Mouse (Mus musculus) liver, embryonic 18 days (tissue): ENCODE results near the gene Nt5c. TPM values are rescaled to one million over a fixed set of nuclear protein-coding genes. Genes with fewer than 3 reads are reported as not detected.

Experiments
- polyA plus RNA-seq: library from polyadenylated mRNA; depleted of rRNA; stranded (reverse); fragments of >200 nt; gene quantifications from 2 replicates; pipeline ENCODE4 v1.2.3, GENCODE M21; 2012; rRNA removed

The Nt5c gene
- polyA plus RNA-seq: 24.7 and 29.0 TPM in 2 replicates

DNA sequence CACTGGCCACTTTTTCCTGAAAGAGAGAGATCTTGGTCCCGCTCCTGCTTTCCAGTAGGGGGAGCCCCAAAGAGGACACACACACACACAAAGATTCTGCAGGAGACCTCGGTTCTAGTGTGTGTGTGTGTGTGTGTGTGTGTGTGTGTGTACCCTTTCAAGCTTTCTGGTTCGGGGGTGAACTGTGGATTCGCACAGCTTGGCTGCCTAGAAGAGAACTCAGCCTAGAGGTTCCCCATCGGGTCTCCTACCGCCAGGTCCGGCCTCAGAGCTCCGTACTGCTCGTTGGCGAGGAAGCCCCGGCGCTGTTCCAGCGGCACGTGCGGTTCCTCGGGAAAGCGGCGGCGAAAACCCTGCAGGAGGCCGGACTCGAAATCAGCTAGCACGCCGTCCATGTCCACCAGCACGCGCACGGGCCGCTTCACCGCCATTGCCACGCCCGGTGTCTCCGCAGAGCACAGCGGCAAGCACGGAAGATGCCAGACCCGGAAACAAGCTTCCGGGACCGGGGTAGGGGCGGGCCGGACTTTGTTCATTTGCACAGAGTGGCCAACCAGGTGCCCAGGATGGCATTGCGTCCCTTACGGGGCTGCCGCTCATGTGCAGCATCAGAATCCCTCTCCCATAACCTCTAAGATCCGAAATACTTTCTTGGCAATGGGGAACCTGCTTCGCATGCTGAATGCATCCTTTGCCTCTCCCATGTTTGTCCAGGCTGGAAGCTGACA lies at the start of gene Nt5c:
TSS of gene Nt5c (minus strand) at position 507 of the 728 bp plus-strand sequence.

DNA sequence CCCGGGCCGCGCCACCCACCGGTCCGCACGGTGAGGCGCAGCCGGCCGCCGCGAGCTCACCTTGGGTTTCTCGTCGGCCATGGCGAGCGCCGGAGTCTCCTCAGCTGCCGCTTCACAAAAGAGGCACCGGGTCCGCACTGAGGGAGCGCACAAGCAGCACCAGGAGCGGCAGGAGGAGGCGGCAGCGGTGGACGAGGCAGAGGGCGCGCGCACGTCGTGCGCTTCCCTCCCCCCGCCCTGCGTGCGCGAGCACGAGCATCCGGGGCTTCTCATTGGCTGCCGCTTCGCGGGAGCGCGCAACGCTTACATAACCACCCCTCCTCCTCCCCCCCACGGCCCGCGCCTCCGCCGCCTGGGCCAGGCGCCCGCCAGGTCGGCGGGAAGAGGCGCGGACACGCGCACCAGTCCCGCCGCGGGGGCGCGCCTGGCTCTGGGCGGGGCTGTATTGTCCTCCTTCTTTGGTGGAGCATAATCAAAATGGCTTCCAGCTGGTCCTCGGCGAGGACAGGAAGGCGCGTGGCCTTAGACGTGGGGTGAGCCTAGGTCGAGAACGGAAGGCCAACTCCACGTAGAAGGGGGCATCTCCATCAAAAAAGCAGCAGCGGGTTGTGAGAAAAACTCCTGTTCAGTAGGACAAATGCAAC lies 44.5 kb upstream of the Nt5c start, which contains the start of gene Sumo2:
TSS of gene Sumo2 (minus strand) at position 239 of the 644 bp plus-strand sequence.

DNA sequence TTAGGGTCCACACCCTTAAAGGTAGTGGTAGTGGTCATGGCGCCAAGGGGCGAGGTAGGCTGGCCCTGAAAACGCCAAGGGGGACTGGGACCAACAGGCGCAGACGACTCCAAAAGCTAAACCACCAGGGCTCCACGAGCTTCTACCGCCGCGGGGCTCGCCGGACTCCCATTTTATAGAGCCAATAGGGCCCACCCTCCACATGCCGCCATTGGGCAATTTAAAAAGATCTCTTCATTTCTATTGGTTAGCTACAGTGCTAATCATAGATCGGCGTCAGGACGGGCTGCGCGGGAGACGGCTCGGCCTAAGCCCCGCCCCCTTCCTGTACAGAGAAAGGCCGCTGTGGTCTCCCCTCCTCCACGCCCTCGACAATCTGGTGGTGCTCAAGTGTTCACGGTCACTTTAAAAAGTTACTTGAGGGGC lies 22.6 kb upstream of the Nt5c start, which contains the start of gene Jpt1:
TSS of gene Jpt1 (minus strand) at position 150 of the 426 bp plus-strand sequence.

GRCm38 (mm10) chr11:115475025-115475757 lies 16.5 kb downstream of the Nt5c start, which contains the start of gene Armc7:
Gene Armc7, plus strand, starts transcription at chr11:115475667.

GRCm38 (mm10) chr11:115462243-115462891 lies 29.3 kb downstream of the Nt5c start, which contains the start of gene Slc16a5:
Gene Slc16a5, plus strand, starts transcription at chr11:115462474.

Other genes with a start within 250 kb of the Nt5c start
- 0.14 and 0.21 TPM in 2 replicates for gene Grin2c, start 224.6 kb downstream of the Nt5c start, polyA plus RNA-seq
- gene Fdxr, start 214.8 kb downstream of the Nt5c start, polyA plus RNA-seq: 14.1 and 14.7 TPM in 2 replicates
- gene Fads6, start 194.2 kb downstream of the Nt5c start, polyA plus RNA-seq: 14.5 and 16.9 TPM in 2 replicates
- 0.05 and 0.07 TPM in 2 replicates for gene Otop2, start 184.7 kb downstream of the Nt5c start, polyA plus RNA-seq
- 0.10 and 0.12 TPM in 2 replicates for gene Ush1g, start 169.8 kb downstream of the Nt5c start, polyA plus RNA-seq
- not detected in 2 replicates for gene Otop3, start 157.1 kb downstream of the Nt5c start, polyA plus RNA-seq
- 1.3 TPM in 2 replicates for gene Hid1, start 124.1 kb downstream of the Nt5c start, polyA plus RNA-seq
- 2.1 and 2.4 TPM in 2 replicates for gene Cdr2l, start 109.9 kb downstream of the Nt5c start, polyA plus RNA-seq
- gene Mrpl58, start 88.1 kb downstream of the Nt5c start, polyA plus RNA-seq: 36.1 and 39.1 TPM in 2 replicates
- 331 and 347 TPM in 2 replicates for gene Atp5h, start 71.9 kb downstream of the Nt5c start, polyA plus RNA-seq
- gene Kctd2, start 71.7 kb downstream of the Nt5c start, polyA plus RNA-seq: 8.1 and 9.0 TPM in 2 replicates
- 0.61 and 0.77 TPM in 2 replicates for gene Trim80, start 51.3 kb downstream of the Nt5c start, polyA plus RNA-seq
- 2.1 TPM in 2 replicates for gene Slc16a5, start 29.4 kb downstream of the Nt5c start, polyA plus RNA-seq
- gene Armc7, start 16.2 kb downstream of the Nt5c start, polyA plus RNA-seq: 2.9 and 3.0 TPM in 2 replicates
- 89.7 and 90.7 TPM in 2 replicates for gene Jpt1, start 22.5 kb upstream of the Nt5c start, polyA plus RNA-seq
- gene Sumo2, start 44.4 kb upstream of the Nt5c start, polyA plus RNA-seq: 133 and 136 TPM in 2 replicates
- gene Nup85, start 72.6 kb upstream of the Nt5c start, polyA plus RNA-seq: 52.3 and 55.6 TPM in 2 replicates
- gene Mrps7, start 112.1 kb upstream of the Nt5c start, polyA plus RNA-seq: 23.3 and 24.4 TPM in 2 replicates
- 6.7 and 8.1 TPM in 2 replicates for gene Gga3, start 112.2 kb upstream of the Nt5c start, polyA plus RNA-seq
- gene Mif4gd, start 121.1 kb upstream of the Nt5c start, polyA plus RNA-seq: 35.3 and 35.9 TPM in 2 replicates
- gene Slc25a19, start 136.4 kb upstream of the Nt5c start, polyA plus RNA-seq: 7.8 and 8.4 TPM in 2 replicates
- 22.1 and 25.3 TPM in 2 replicates for gene Grb2, start 216.7 kb upstream of the Nt5c start, polyA plus RNA-seq